Mouse (Mus musculus): Measurements from ENCODE around the gene Rundc3a.

- TF ChIP-seq CTCF (IDR thresholded peaks at IDR 0.05; ENCODE audit: control insufficient read depth, insufficient read depth, insufficient replicate concordance, low read depth, low read length), result no peak
- TF ChIP-seq POLR2A (IDR thresholded peaks at IDR 0.05; ENCODE audit: control insufficient read depth, low read depth, low read length), result no peak
Measured at GRCm38 (mm10) chr11:102372936-102373335, 20.3 kb upstream of the Rundc3a start.
